Mouse (Mus musculus) CD4-positive helper T cell, adult 2 months (primary cell): ENCODE results near the gene Nsmce1.
A peak's percentile ranks its signal among the peaks of the same experiment; 100 is the strongest.

Experiments used
- DNase-seq: peaks from one replicate; pipeline ENCODE4 v3.0.0-alpha.2; 2012; ENCODE audit warnings: low read depth, missing footprints, low spot score

Gene Nsmce1

GRCm38 (mm10) chr7:125491760-125492159 lies 364 bp upstream of the Nsmce1 start:
- no peak for DNase-seq

- DNase-seq = peak; percentile 60
These were observed 1.8 kb downstream of the Nsmce1 start for GRCm38 (mm10) chr7:125489636-125490035.

GRCm38 (mm10) chr7:125488706-125489105 lies 2.7 kb downstream of the Nsmce1 start:
- peak; percentile 91 for DNase-seq

GRCm38 (mm10) chr7:125487126-125487525 lies 4.3 kb downstream of the Nsmce1 start:
- peak; percentile 83 for DNase-seq

GRCm38 (mm10) chr7:125486121-125486630 lies 5.2 kb downstream of the Nsmce1 start:
- DNase-seq = no peak

- no peak for DNase-seq
These were observed 6.6 kb downstream of the Nsmce1 start for GRCm38 (mm10) chr7:125484791-125485190.

GRCm38 (mm10) chr7:125482886-125483285 lies 8.5 kb downstream of the Nsmce1 start:
- no peak for DNase-seq

- no peak for DNase-seq
These were observed 9.1 kb downstream of the Nsmce1 start for GRCm38 (mm10) chr7:125482339-125482738.

GRCm38 (mm10) chr7:125480518-125480917 lies 10.9 kb downstream of the Nsmce1 start:
- no peak for DNase-seq

- DNase-seq = no peak
These were observed 12.9 kb downstream of the Nsmce1 start for GRCm38 (mm10) chr7:125478391-125478984.

GRCm38 (mm10) chr7:125475601-125476251 lies 15.7 kb downstream of the Nsmce1 start:
- DNase-seq = peak; percentile 24

- DNase-seq = peak; percentile 80
These were observed 16.9 kb downstream of the Nsmce1 start for GRCm38 (mm10) chr7:125474535-125474934.

- peak; percentile 91 for DNase-seq
These were observed 19.2 kb downstream of the Nsmce1 start for GRCm38 (mm10) chr7:125471991-125472741.

- DNase-seq = peak; percentile 21
These were observed 20.5 kb downstream of the Nsmce1 start for GRCm38 (mm10) chr7:125470901-125471300.

GRCm38 (mm10) chr7:125469937-125470336 lies 21.5 kb downstream of the Nsmce1 start:
- DNase-seq = peak; percentile 77

- no peak for DNase-seq
These were observed 29.2 kb downstream of the Nsmce1 start for GRCm38 (mm10) chr7:125462200-125462599.

GRCm38 (mm10) chr7:125453671-125454070 lies 37.7 kb downstream of the Nsmce1 start:
- DNase-seq = no peak

- DNase-seq = no peak
These were observed 40.3 kb downstream of the Nsmce1 start for GRCm38 (mm10) chr7:125451078-125451477.

GRCm38 (mm10) chr7:125450678-125451077 lies 40.7 kb downstream of the Nsmce1 start:
- no peak for DNase-seq

- DNase-seq = peak; percentile 97
These were observed 46.7 kb downstream of the Nsmce1 start, which contains the start of gene Kdm8 for GRCm38 (mm10) chr7:125444464-125445401. Kdm8 (plus strand) TSS chr7:125444676.

- no peak for DNase-seq
These were observed 47.3 kb downstream of the Nsmce1 start for GRCm38 (mm10) chr7:125444076-125444463.
